Mouse (Mus musculus) C2C12 (cell line): Measurements from ENCODE around the gene Zfp442. TPM values are rescaled to one million over a fixed set of nuclear protein-coding genes. Genes with fewer than 3 reads are reported as not detected.
"Not testable (repeated sequence)": the region's sequence is repeated elsewhere in the genome, so short reads cannot be mapped to it uniquely, and the experiment has no call there.

ENCODE experiments used
- H3K27me3 ChIP-seq: one replicate; pipeline ENCODE4 v1.6.1; 2011; ENCODE audit not compliant: control insufficient read depth, insufficient read depth, insufficient read length
- H3K36me3 ChIP-seq: one replicate; pipeline ENCODE4 v1.6.1; 2011; ENCODE audit not compliant: control insufficient read depth, insufficient read depth
- H3K4me3 ChIP-seq: one replicate; pipeline ENCODE4 v1.5.1; 2011; ENCODE audit warnings: mild to moderate bottlenecking, control low read depth; ENCODE audit not compliant: poor library complexity, insufficient read depth, severe bottlenecking
- H3K79me2 ChIP-seq: one replicate; pipeline ENCODE4 v1.6.1; 2011; ENCODE audit not compliant: control insufficient read depth, insufficient read depth
- H3K79me3 ChIP-seq: one replicate; pipeline ENCODE4 v1.6.1; 2011; ENCODE audit warnings: low read depth, control low read depth
- H3ac ChIP-seq: one replicate; pipeline ENCODE3; 2011; ENCODE audit warnings: low read depth; ENCODE audit not compliant: control insufficient read depth, insufficient read length
- CEBPB ChIP-seq: IDR thresholded peaks from one replicate; pipeline ENCODE4 v1.6.1; 2011; ENCODE audit warnings: low read depth, mild to moderate bottlenecking, control low read depth, moderate library complexity
- CTCF ChIP-seq: IDR thresholded peaks from one replicate; pipeline ENCODE4 v1.5.1; 2011; ENCODE audit not compliant: control insufficient read depth, insufficient read depth, insufficient read length
- FOSL1 ChIP-seq: IDR thresholded peaks from one replicate; pipeline ENCODE4 v1.8.0; 2011; ENCODE audit warnings: mild to moderate bottlenecking, low read length; ENCODE audit not compliant: poor library complexity, insufficient read depth, severe bottlenecking
- MAX ChIP-seq: IDR thresholded peaks from one replicate; pipeline ENCODE4 v1.6.1; 2011; ENCODE audit warnings: mild to moderate bottlenecking, control low read depth
- MYOD1 ChIP-seq: IDR thresholded peaks from one replicate; pipeline ENCODE4 v1.6.1; 2011; ENCODE audit warnings: low read depth; ENCODE audit not compliant: control insufficient read depth, insufficient read length
- MYOG ChIP-seq: IDR thresholded peaks from one replicate; pipeline ENCODE4 v1.6.1; 2011; ENCODE audit not compliant: control insufficient read depth, insufficient read length; ENCODE audit errors: extremely low read depth
- polyA plus RNA-seq: library from polyadenylated mRNA; unstranded; fragments of >200 nt; fragmentation: generic; extraction: Trizol; gene quantifications from one replicate; pipeline ENCODE4 v1.2.1, GENCODE M21; 2012; ENCODE audit warnings: missing spikeins

The Zfp442 gene
- polyA plus RNA-seq, 1 experiment: 0.47 TPM

DNA sequence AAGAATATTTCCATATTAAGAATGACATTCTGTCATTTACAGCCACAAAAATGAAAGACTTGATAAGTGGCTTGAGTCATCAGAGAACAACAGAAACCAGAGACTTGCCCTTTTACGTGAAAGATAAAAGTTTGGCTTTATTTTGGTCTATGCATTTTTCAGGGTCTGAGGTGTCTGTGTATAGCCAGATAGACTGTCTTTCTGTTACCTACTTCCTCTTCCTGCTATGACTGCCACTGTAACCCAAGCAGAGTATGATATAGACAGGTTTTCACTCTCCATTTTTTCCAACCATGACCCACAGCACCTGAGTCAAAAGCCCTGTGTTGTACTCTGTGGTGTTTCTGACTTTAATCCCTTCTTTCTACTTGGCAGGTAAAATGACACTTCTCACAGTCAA lies 61.1 kb downstream of the Zfp442 start:
- no peaks in the 10 kb centered on the region for H3K79me3 ChIP-seq

DNA sequence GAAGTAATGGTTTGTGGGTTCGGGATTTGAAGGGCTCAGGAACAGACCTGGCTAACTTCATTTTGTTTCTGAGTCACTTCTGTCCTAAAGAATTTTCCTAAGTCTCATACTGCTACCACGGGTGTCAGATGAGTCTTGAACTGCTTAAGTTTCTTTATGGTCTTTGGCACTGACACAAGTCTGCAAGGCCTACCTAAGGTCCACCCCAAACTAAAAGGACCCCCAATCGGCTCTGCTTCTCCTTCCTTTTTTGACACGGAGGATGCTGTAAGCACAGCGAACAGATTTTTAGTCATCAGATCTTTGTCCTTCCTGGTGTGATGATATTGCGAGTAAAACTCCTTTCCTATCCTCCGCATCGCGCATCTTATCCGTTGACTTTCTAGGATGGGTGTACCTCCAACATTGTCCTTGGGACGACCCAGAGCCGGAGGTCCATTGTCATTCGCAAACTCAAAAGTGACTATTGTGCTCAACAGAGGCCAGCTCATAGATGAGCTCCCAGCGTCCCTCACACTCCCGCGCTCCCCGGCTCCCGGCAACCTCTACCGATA lies 65.7 kb downstream of the Zfp442 start:
- not testable (repeated sequence) for H3K4me3 ChIP-seq, H3K79me2 ChIP-seq

More for the DNA sequence above, 61.1 kb downstream of the Zfp442 start:
- Histone ChIP-seq H3K36me3 (no peaks in the 10 kb centered on the region), H3ac (no peak overlapping the region), H3K27me3 (no peaks in the 10 kb centered on the region), H3K4me3 (no peak overlapping the region), H3K79me2 (no peaks in the 10 kb centered on the region)
- no peak for TF ChIP-seq CEBPB
- TF ChIP-seq MYOG: no peak
- no peak for TF ChIP-seq MYOD1

DNA sequence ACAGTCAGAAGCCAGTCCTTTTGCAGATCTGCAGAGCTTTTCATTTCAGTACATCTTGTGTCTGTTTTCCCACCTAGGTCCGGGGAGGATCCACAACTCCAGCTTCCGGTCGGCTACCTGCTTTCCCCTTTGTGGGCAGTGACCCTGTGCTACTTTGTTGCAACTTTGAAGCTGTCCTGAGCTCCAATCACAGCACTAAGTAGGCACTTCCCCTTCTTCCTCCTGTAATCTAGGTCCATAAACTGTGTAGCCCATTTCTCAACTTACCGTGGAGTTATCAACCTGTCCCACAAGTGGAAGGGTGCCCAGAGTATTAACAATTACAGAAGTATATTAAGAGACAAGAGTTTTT lies 88.4 kb downstream of the Zfp442 start:
- Histone ChIP-seq H3ac (no peak overlapping the region), H3K36me3 (no peaks in the 10 kb centered on the region), H3K27me3 (no peaks in the 10 kb centered on the region), H3K79me2 (no peaks in the 10 kb centered on the region), H3K79me3 (no peaks in the 10 kb centered on the region), H3K4me3 (peak overlapping the region; percentile 61)
- no peak for TF ChIP-seq MYOG
- no peak for TF ChIP-seq FOSL1
- no peak for TF ChIP-seq CTCF
- TF ChIP-seq MYOD1: no peak
- TF ChIP-seq MAX: no peak
- no peak for TF ChIP-seq CEBPB

More for the DNA sequence above, 65.7 kb downstream of the Zfp442 start:
- not testable (repeated sequence) for H3ac ChIP-seq, H3K27me3 ChIP-seq, H3K79me3 ChIP-seq, H3K36me3 ChIP-seq

DNA sequence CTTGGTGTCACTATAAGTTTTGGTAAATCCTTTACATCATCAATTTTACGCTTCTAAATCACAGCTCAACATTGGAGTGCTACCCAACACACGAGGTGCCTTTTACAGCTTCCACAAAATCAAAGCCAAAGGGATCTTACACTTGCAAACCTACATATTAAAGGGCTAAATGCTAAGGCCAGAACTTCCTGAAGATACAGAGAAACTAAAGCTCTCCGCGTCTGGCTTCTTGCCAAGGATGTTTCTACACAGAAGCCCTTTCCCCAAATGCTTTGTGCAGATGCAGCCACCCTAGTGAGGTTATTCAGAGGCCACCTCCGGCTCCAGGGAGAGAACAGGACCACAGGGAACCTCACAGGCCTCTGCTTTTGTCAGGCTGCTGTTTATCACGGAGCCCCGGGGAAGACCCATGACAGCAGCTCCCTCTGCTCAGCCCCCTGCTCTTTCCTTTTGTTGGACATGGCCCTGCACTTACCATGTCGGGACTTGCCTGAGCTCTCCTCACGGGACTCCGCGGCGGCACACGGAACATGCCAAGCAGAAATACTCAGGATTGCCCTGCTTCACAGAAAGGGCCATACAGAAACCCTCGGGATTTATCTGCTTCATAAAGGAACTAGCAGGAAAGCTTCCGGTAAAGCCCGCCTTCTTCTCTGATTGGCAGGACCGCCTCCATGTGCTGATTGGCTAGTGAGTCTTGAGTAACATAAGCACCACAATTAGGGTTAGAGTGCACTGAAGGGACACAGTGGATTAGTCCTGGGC lies 89.0 kb downstream of the Zfp442 start, which contains the start of gene 3300002I08Rik:
Gene 3300002I08Rik (minus strand): TSS at position 653 of the 765 bp plus-strand sequence.
- H3K36me3 ChIP-seq, H3K27me3 ChIP-seq: not testable (repeated sequence)
- H3K4me3 ChIP-seq: peak within 1 kb of the TSS; percentile 61

More for the DNA sequence above, 89.0 kb downstream of the Zfp442 start, which contains the start of gene 3300002I08Rik:
- not testable (repeated sequence) for H3K79me3 ChIP-seq, H3K79me2 ChIP-seq
- H3ac ChIP-seq: peak within 1 kb of the TSS; percentile 76

Other genes starting within 250 kb of the Zfp442 start
- 0.74 TPM for gene Zfp937, start 233.4 kb downstream of the Zfp442 start, polyA plus RNA-seq
- gene Gm21994, start 195.9 kb downstream of the Zfp442 start, polyA plus RNA-seq: 0.83 TPM
- 0.18 TPM for gene Gm14124, start 194.0 kb downstream of the Zfp442 start, polyA plus RNA-seq
- gene Gm10130, start 127.8 kb downstream of the Zfp442 start, polyA plus RNA-seq: not detected
- gene 3300002I08Rik, start 88.7 kb downstream of the Zfp442 start, polyA plus RNA-seq: 0.75 TPM
- gene Zfp345, start 33.6 kb upstream of the Zfp442 start, polyA plus RNA-seq: 0.18 TPM
- not detected for gene Cst7, start 118.9 kb upstream of the Zfp442 start, polyA plus RNA-seq
- gene Apmap, start 157.1 kb upstream of the Zfp442 start, polyA plus RNA-seq: 25.6 TPM
- gene Acss1, start 217.0 kb upstream of the Zfp442 start, polyA plus RNA-seq: not detected
- not detected for gene Vsx1, start 237.9 kb upstream of the Zfp442 start, polyA plus RNA-seq